In genomic region chr6:120241453-120241852, GRCm38 (mm10) we compare ENCODE assay signal across 39 mouse cellular contexts. TPM values are rescaled to one million over a fixed set of nuclear protein-coding genes. Genes with fewer than 3 reads are reported as not detected.
"Had no signal": no experiment of that assay in that cellular context is flagged by ENCODE, and none has a peak within 500 bp of the region (broad histone marks: within the 10 kb centered on the region; RNA-seq: fewer than 3 reads in every experiment).

No protein-coding gene starts in this region.

- H3K36me3 ChIP-seq: heart, embryonic 13.5 days; heart, embryonic 15.5 days; hindbrain, embryonic 13.5 days; hindbrain, embryonic 15.5 days; kidney, embryonic 15.5 days; limb, embryonic 13.5 days; limb, embryonic 15.5 days; liver, embryonic 12.5 days had no signal

- H3K4me3 ChIP-seq: gastrocnemius, adult 2 months; heart, adult 2 months; heart, embryonic 13.5 days; heart, embryonic 15.5 days; hindbrain, embryonic 13.5 days; hindbrain, embryonic 15.5 days; kidney, embryonic 15.5 days; limb, embryonic 13.5 days; limb, embryonic 15.5 days; liver, embryonic 12.5 days had no signal

- H3K27ac ChIP-seq: gastrocnemius, adult 2 months; heart, adult 2 months; heart, embryonic 13.5 days; heart, embryonic 15.5 days; hindbrain, embryonic 13.5 days; hindbrain, embryonic 15.5 days; hindbrain, postnatal 0 days; kidney, embryonic 15.5 days; kidney, postnatal 0 days; limb, embryonic 13.5 days; limb, embryonic 15.5 days; liver, embryonic 12.5 days; liver, embryonic 14.5 days had no signal

- H3K4me1 ChIP-seq: heart, embryonic 13.5 days; heart, embryonic 15.5 days; hindbrain, embryonic 13.5 days; hindbrain, embryonic 15.5 days; limb, embryonic 13.5 days; limb, embryonic 15.5 days; liver, embryonic 12.5 days had no signal

- H3K27me3 ChIP-seq: heart, embryonic 13.5 days; heart, embryonic 15.5 days; hindbrain, embryonic 13.5 days; hindbrain, embryonic 15.5 days; kidney, embryonic 15.5 days; limb, embryonic 13.5 days; limb, embryonic 15.5 days had no signal

- DNase-seq: gastrocnemius, adult 2 months; gastrocnemius, postnatal 10 days; gastrocnemius, postnatal 25 days; heart, adult 11 months; heart, adult 2 months; heart, postnatal 14 days; heart, postnatal 36 days; kidney, adult 11 months; kidney, adult 9 months; kidney, postnatal 14 days; kidney, postnatal 36 days; layer of hippocampus, adult 9-11 months; layer of hippocampus, postnatal 36 days; left cerebral cortex, postnatal 4 days had no signal

RNA-seq across cellular contexts. Expression of gene D330020A13Rik, which starts 52.7 kb away (rescaled TPM):
- total RNA-seq: gastrocnemius, adult 2 months; heart, adult 2 months; heart, postnatal 14 days; heart, postnatal 36 days; hematopoietic stem cell, adult 5-6 weeks; layer of hippocampus, adult 18-20 months; layer of hippocampus, adult 8-10 months; layer of hippocampus, postnatal 14 days; layer of hippocampus, postnatal 36 days; left cerebral cortex, adult 18-20 months; left cerebral cortex, adult 8-10 months; left cerebral cortex, postnatal 10 days; left cerebral cortex, postnatal 4 days; liver, adult 2 months had no signal
- polyA plus RNA-seq: heart, adult 2 months; heart, embryonic 13.5 days; heart, postnatal 0 days; hindbrain, embryonic 13.5 days; hindbrain, postnatal 0 days; intestine, embryonic 14.5 days; large intestine, adult 2 months; limb, embryonic 11.5 days; liver, adult 2 months; liver, embryonic 12.5 days; liver, embryonic 14.5 days; liver, embryonic 16.5 days had no signal

RNA-seq across cellular contexts. Expression of gene B4galnt3, which starts 52.9 kb away (rescaled TPM):
- total RNA-seq: hematopoietic stem cell, adult 5-6 weeks had no signal
- polyA plus RNA-seq: hindbrain, embryonic 11.5 days had no signal
